Mouse (Mus musculus) small intestine, adult 2 months (tissue): ENCODE data around the gene Gm4767.
"Not testable (repeated sequence)": the region's sequence is repeated elsewhere in the genome, so short reads cannot be mapped to it uniquely, and the experiment has no call there.

ENCODE experiments used
- CTCF ChIP-seq: fragments of 200-500 bp; IDR thresholded peaks from 2 replicates; pipeline ENCODE4 v1.5.1; 2012; ENCODE audit warnings: low read depth, mild to moderate bottlenecking, control low read depth, inconsistent platforms, low read length, moderate library complexity, mixed read lengths; ENCODE audit not compliant: insufficient replicate concordance, insufficient read length; ENCODE audit errors: extremely low read depth
- POLR2A ChIP-seq: fragments of 200-500 bp; IDR thresholded peaks from 2 replicates; pipeline ENCODE4 v1.6.1; 2012; ENCODE audit warnings: low read depth, mild to moderate bottlenecking, control low read depth, inconsistent platforms, low read length, moderate library complexity

- not testable (repeated sequence) for TF ChIP-seq POLR2A, CTCF
Measured at GRCm38 (mm10) chr10:81771404-81771777, 40.6 kb upstream of the Gm4767 start.
